Comparison of ENCODE assay signal across 11 mouse cellular contexts in genomic region chr13:112772252-112772651, GRCm38 (mm10). TPM values are rescaled to one million over a fixed set of nuclear protein-coding genes. Genes with fewer than 3 reads are reported as not detected.
DNase-seq lines count a peak whose midpoint lies in the region; ATAC-seq and TF ChIP-seq lines count a peak whose summit lies in the region.
"Had no signal": no experiment of that assay in that cellular context is flagged by ENCODE, and none has a peak within 500 bp of the region (broad histone marks: within the 10 kb centered on the region; RNA-seq: fewer than 3 reads in every experiment).

No protein-coding gene starts in this region.

- peaks cover 8% of the 10 kb centered on the region for H3K9me3 ChIP-seq in hindbrain, embryonic 11.5 days (ENCODE audit: control insufficient read depth, low read length)
- peaks cover 6% of the 10 kb centered on the region for H3K9me3 ChIP-seq in hindbrain, embryonic 16.5 days (ENCODE audit: control insufficient read depth, low read length)
- H3K9me3 ChIP-seq in liver, postnatal 0 days (ENCODE audit: low read length) = no peaks in the 10 kb centered on the region
- peaks cover 5% of the 10 kb centered on the region; the same call in 1 of the 2 replicates for H3K9me3 ChIP-seq in ES-Bruce4 (replicated peaks; ENCODE audit: control insufficient read depth, insufficient read depth, low read length, poor library complexity, severe bottlenecking)
- H3K9me3 ChIP-seq in forebrain, embryonic 11.5 days (ENCODE audit: control insufficient read depth, low read length) = peaks cover 7% of the 10 kb centered on the region

- H3K27ac ChIP-seq in hindbrain, embryonic 11.5 days (ENCODE audit: low read depth, low read length) = no peak overlapping the region
- no peak overlapping the region for H3K27ac ChIP-seq in hindbrain, embryonic 16.5 days (ENCODE audit: low read depth, low read length)
- no peak overlapping the region for H3K27ac ChIP-seq in liver, postnatal 0 days (ENCODE audit: low read depth)
- peak overlapping the region; percentile 99 for H3K27ac ChIP-seq in ES-Bruce4 (ENCODE audit: insufficient read depth, low read length)
- no peak overlapping the region for H3K27ac ChIP-seq in forebrain, embryonic 11.5 days (ENCODE audit: low read depth, low read length)
- H3K27ac ChIP-seq: hindbrain, embryonic 15.5 days; liver, embryonic 14.5 days had no signal

- no peaks in the 10 kb centered on the region for H3K36me3 ChIP-seq in hindbrain, embryonic 11.5 days (ENCODE audit: control insufficient read depth, insufficient read depth, low read length)
- no peaks in the 10 kb centered on the region for H3K36me3 ChIP-seq in hindbrain, embryonic 16.5 days (ENCODE audit: control insufficient read depth, insufficient read depth, low read length)
- no peaks in the 10 kb centered on the region for H3K36me3 ChIP-seq in liver, postnatal 0 days (replicated peaks; ENCODE audit: insufficient read depth, low read length)
- no peaks in the 10 kb centered on the region for H3K36me3 ChIP-seq in ES-Bruce4 (ENCODE audit: control insufficient read depth, insufficient read depth, low read length, poor library complexity, severe bottlenecking)
- H3K36me3 ChIP-seq in forebrain, embryonic 11.5 days (ENCODE audit: control insufficient read depth, insufficient read depth, low read length) = no peaks in the 10 kb centered on the region
- H3K36me3 ChIP-seq: hindbrain, embryonic 15.5 days had no signal

- H3K4me3 ChIP-seq in hindbrain, embryonic 11.5 days (ENCODE audit: low read depth, low read length) = no peak overlapping the region
- H3K4me3 ChIP-seq in hindbrain, embryonic 16.5 days (ENCODE audit: low read length) = no peak overlapping the region
- no peak overlapping the region for H3K4me3 ChIP-seq in liver, postnatal 0 days (ENCODE audit: low read depth, low read length)
- no peak overlapping the region for H3K4me3 ChIP-seq in ES-Bruce4 (ENCODE audit: low read depth, low read length)
- H3K4me3 ChIP-seq in forebrain, embryonic 11.5 days (ENCODE audit: low read depth, low read length) = no peak overlapping the region
- H3K4me3 ChIP-seq: hindbrain, embryonic 15.5 days had no signal

- no peaks in the 10 kb centered on the region for H3K27me3 ChIP-seq in hindbrain, embryonic 11.5 days (ENCODE audit: control insufficient read depth, insufficient read depth, low read length)
- no peaks in the 10 kb centered on the region for H3K27me3 ChIP-seq in hindbrain, embryonic 16.5 days (replicated peaks; ENCODE audit: control insufficient read depth, insufficient read depth, low read length)
- no peaks in the 10 kb centered on the region for H3K27me3 ChIP-seq in liver, postnatal 0 days (ENCODE audit: insufficient read depth, low read length)
- H3K27me3 ChIP-seq in ES-Bruce4 (ENCODE audit: control insufficient read depth, insufficient read depth, low read length, poor library complexity, severe bottlenecking) = no peaks in the 10 kb centered on the region
- no peaks in the 10 kb centered on the region for H3K27me3 ChIP-seq in forebrain, embryonic 11.5 days (ENCODE audit: control insufficient read depth, insufficient read depth, low read length)
- H3K27me3 ChIP-seq: hindbrain, embryonic 15.5 days had no signal

- TF ChIP-seq CTCF in liver, postnatal 0 days (IDR thresholded peaks at IDR 0.05; ENCODE audit: low read depth) = no peak
- TF ChIP-seq CTCF in ES-Bruce4 (IDR thresholded peaks at IDR 0.05; ENCODE audit: low read depth, low read length) = no peak

- TF ChIP-seq EP300 in liver, postnatal 0 days (IDR thresholded peaks at IDR 0.05; ENCODE audit: low read depth) = peak; percentile 1; the same call in 1 of the 2 replicates
- no peak for TF ChIP-seq EP300 in ES-Bruce4 (IDR thresholded peaks at IDR 0.05; ENCODE audit: insufficient read depth, low read depth, low read length)

- H3K4me2 ChIP-seq in hindbrain, embryonic 11.5 days (replicated peaks; ENCODE audit: low read depth, low read length) = no peak overlapping the region
- no peak overlapping the region for H3K4me2 ChIP-seq in hindbrain, embryonic 16.5 days (ENCODE audit: low read length)
- no peak overlapping the region for H3K4me2 ChIP-seq in liver, postnatal 0 days (ENCODE audit: low read depth, low read length)
- no peak overlapping the region for H3K4me2 ChIP-seq in forebrain, embryonic 11.5 days (ENCODE audit: low read depth, low read length, severe bottlenecking)

- no peak for ATAC-seq in hindbrain, embryonic 11.5 days (ENCODE audit: low FRiP score)
- ATAC-seq in hindbrain, embryonic 16.5 days = no peak
- ATAC-seq in liver, postnatal 0 days = no peak
- ATAC-seq in forebrain, embryonic 11.5 days (replicated peaks; ENCODE audit: low FRiP score) = no peak

- peak; percentile 14 for DNase-seq in hindbrain, embryonic 11.5 days (ENCODE audit: low spot score)
- no peak for DNase-seq in liver, postnatal 0 days
- no peak for DNase-seq in liver
- DNase-seq in adrenal gland, postnatal 14 days = peak; percentile 59
- no peak for DNase-seq in thymus, postnatal 10 days (ENCODE audit: low spot score in 2 of 2)
- no peak for DNase-seq in forebrain, embryonic 11.5 days (ENCODE audit: low spot score)
- DNase-seq: cerebellum, adult 9-10 months had no signal

- TF ChIP-seq POLR2A in ES-Bruce4 (IDR thresholded peaks at IDR 0.05; ENCODE audit: insufficient read depth, low read length) = no peak

- WGBS in hindbrain, embryonic 11.5 days = 61% methylated on average over 11 of the region's 11 CpGs
- WGBS in hindbrain, embryonic 16.5 days = 53% methylated on average over 11 of the region's 11 CpGs
- 74% methylated on average over 11 of the region's 11 CpGs for WGBS in liver, postnatal 0 days (ENCODE audit: insufficient replicate concordance)
- WGBS in forebrain, embryonic 11.5 days = 81% methylated on average over 11 of the region's 11 CpGs

- H3K4me1 ChIP-seq in hindbrain, embryonic 11.5 days (replicated peaks; ENCODE audit: control insufficient read depth, insufficient read depth, low read length) = no peaks in the 10 kb centered on the region
- H3K4me1 ChIP-seq in hindbrain, embryonic 16.5 days (ENCODE audit: control insufficient read depth, insufficient read depth, low read depth, low read length) = no peaks in the 10 kb centered on the region; the same call in none of the 2 replicates
- peaks cover 6% of the 10 kb centered on the region for H3K4me1 ChIP-seq in liver, postnatal 0 days (ENCODE audit: insufficient read depth)
- peaks cover 10% of the 10 kb centered on the region for H3K4me1 ChIP-seq in ES-Bruce4 (ENCODE audit: control insufficient read depth, insufficient read depth, low read length)
- H3K4me1 ChIP-seq in forebrain, embryonic 11.5 days (replicated peaks; ENCODE audit: control insufficient read depth, insufficient read depth, low read length) = peaks cover 4% of the 10 kb centered on the region; the same call in 1 of the 2 replicates

- H3K9ac ChIP-seq in hindbrain, embryonic 11.5 days (ENCODE audit: low read depth, low read length) = no peak overlapping the region
- H3K9ac ChIP-seq in hindbrain, embryonic 16.5 days (ENCODE audit: low read depth, low read length) = no peak overlapping the region
- no peak overlapping the region for H3K9ac ChIP-seq in liver, postnatal 0 days (replicated peaks)
- H3K9ac ChIP-seq in ES-Bruce4 (ENCODE audit: low read depth, poor library complexity, severe bottlenecking) = peak overlapping the region; percentile 88
- no peak overlapping the region for H3K9ac ChIP-seq in forebrain, embryonic 11.5 days (ENCODE audit: low read length)
- H3K9ac ChIP-seq: hindbrain, embryonic 15.5 days; liver, embryonic 14.5 days had no signal

RNA-seq across cellular contexts. Expression of gene Plpp1, which starts 28.3 kb away (rescaled TPM):
- 22.1 and 24.0 TPM in 2 replicates for polyA plus RNA-seq in hindbrain, embryonic 11.5 days (2014; fragmentation: Nextera tagmentation; extraction: Ambion mirVana)
- polyA plus RNA-seq in hindbrain, embryonic 16.5 days (2015; fragmentation: Nextera tagmentation; extraction: Ambion mirVana) = 78.8 and 85.8 TPM in 2 replicates
- 44.6 and 55.4 TPM in 2 replicates for polyA plus RNA-seq in liver, postnatal 0 days (2015; fragmentation: Nextera tagmentation; extraction: Ambion mirVana)
- 19.9 and 21.1 TPM in 2 replicates for polyA plus RNA-seq in ES-Bruce4 (2011; ENCODE audit: insufficient read depth, insufficient read length, low read depth, missing spikeins)
- 181 and 182 TPM in 2 replicates for total RNA-seq in adrenal gland, postnatal 14 days (2021)
- 16.1 and 16.2 TPM in 2 replicates for polyA plus RNA-seq in forebrain, embryonic 11.5 days (2014; fragmentation: Nextera tagmentation; extraction: Ambion mirVana)

Comparison
In these comparisons a context has a peak if more than half of its experiments do, and no peak if none do; other contexts are left out.
1. DNase-seq: peak in hindbrain, embryonic 11.5 days (single experiment) and adrenal gland, postnatal 14 days (single experiment); none in liver, postnatal 0 days (single experiment), liver (single experiment), thymus, postnatal 10 days (0 of 2) and forebrain, embryonic 11.5 days (single experiment).